1 mouse cellular context compared by ENCODE assay signal in the genomic region with DNA sequence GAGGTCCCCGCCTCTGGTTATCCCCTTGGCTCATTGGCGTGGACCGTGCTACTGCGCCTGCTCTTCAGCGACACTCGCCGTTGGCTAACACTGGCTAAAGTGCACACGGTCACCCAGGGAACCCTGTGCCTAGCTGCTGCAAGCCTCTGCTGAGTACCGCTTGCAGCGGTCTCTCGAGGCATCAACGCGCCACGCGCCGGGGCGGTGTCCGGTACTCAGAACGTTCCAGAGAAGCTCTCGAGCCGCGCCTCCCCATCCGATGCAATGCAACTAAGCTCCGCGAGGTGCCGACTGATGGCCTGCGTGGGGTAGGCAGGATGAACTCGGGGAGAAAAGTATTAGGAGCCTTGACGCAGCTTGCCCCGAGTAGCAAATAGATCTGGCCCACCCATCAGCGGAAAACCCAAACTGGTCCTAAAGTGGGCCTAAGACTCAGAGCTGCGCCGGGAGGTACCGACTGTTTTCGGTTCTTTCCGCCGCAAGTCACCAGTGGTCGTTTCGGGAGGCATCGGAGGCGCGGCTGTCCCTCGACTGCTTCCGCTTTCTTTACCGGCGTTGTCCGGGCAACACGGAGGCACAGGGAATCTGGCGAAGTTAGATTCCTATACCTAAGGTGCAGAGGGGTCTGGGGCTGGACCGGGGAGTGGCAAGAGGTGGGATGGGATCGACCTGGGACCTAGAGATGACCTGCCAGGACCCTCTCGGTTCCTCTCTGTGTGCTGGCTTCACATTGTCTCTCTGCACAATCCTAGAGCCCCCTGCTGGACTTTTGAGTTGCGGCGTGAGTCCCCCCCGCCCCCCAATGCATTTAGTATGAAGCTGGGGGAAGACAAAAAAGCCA.
A peak's percentile ranks its signal among the peaks of the same experiment; 100 is the strongest.
TF ChIP-seq lines count a peak whose summit lies in the region.

No protein-coding gene starts in this region.

TF ChIP-seq in CH12.LX, 34 proteins besides CTCF, POLR2A, EP300 and RAD21:
- TF ChIP-seq MXI1 (IDR thresholded peaks at IDR 0.05; ENCODE audit: low read depth, low read length) (peak; percentile 33), MAFK (IDR thresholded peaks at IDR 0.05; ENCODE audit: insufficient replicate concordance, low read length) (no peak), ZMIZ1 (IDR thresholded peaks at IDR 0.05; ENCODE audit: low read depth, low read length) (no peak), IRF4 (IDR thresholded peaks at IDR 0.05; ENCODE audit: low read depth, low read length) (peak; percentile 58), HCFC1 (IDR thresholded peaks at IDR 0.05; ENCODE audit: low read depth, low read length) (peak; percentile 36; the same call in 1 of the 2 replicates), TBP (conservative IDR thresholded peaks at IDR 0.05; ENCODE audit: low read depth, low read length) (peak; percentile 39; the same call in 1 of the 2 replicates), MAZ (IDR thresholded peaks at IDR 0.05; ENCODE audit: low read depth, low read length) (peak; percentile 82), SMC3 (IDR thresholded peaks at IDR 0.05; ENCODE audit: low read depth, low read length) (peak; percentile 53), E2F4 (IDR thresholded peaks at IDR 0.05; ENCODE audit: insufficient replicate concordance, low read depth, low read length) (no peak), USF1 (IDR thresholded peaks at IDR 0.05; ENCODE audit: low read depth, low read length) (no peak), NRF1 (IDR thresholded peaks at IDR 0.05; ENCODE audit: low read depth, low read length) (peak; percentile 73), MEF2A (IDR thresholded peaks at IDR 0.05; ENCODE audit: borderline replicate concordance, low read depth, low read length) (0 out of 2 replicates have a peak, but pooled peaks have one; percentile 42), CHD2 (IDR thresholded peaks at IDR 0.05; ENCODE audit: low read length) (peak; percentile 56; the same call in 1 of the 2 replicates)
